Mouse (Mus musculus) cerebellum, adult 2 months (tissue): Measurements from ENCODE around the gene Gm49384.

Experiments
- CTCF ChIP-seq: fragments of 200-500 bp; IDR thresholded peaks from 2 replicates; pipeline ENCODE4 v1.5.1; 2011; ENCODE audit warnings: low read depth, mild to moderate bottlenecking, control low read depth, low read length, moderate library complexity, borderline replicate concordance; ENCODE audit not compliant: insufficient read depth
- POLR2A ChIP-seq: fragments of 200-500 bp; IDR thresholded peaks from 2 replicates; pipeline ENCODE4 v1.6.1; 2011; ENCODE audit warnings: low read length, control low read depth, borderline replicate concordance; ENCODE audit not compliant: insufficient read depth

- no peak for TF ChIP-seq CTCF
- TF ChIP-seq POLR2A: no peak
Measured at GRCm38 (mm10) chr12:69249766-69250165, 45.7 kb upstream of the Gm49384 start.
